Mouse (Mus musculus) spleen, adult 12 weeks (tissue): ENCODE data around the gene Cdcp1.
A peak's percentile ranks its signal among the peaks of the same experiment; 100 is the strongest.

Experiments
- DNase-seq: peaks from one replicate; pipeline ENCODE4 v3.0.0; 2022; ENCODE audit warnings: low spot score

Gene Cdcp1

DNA sequence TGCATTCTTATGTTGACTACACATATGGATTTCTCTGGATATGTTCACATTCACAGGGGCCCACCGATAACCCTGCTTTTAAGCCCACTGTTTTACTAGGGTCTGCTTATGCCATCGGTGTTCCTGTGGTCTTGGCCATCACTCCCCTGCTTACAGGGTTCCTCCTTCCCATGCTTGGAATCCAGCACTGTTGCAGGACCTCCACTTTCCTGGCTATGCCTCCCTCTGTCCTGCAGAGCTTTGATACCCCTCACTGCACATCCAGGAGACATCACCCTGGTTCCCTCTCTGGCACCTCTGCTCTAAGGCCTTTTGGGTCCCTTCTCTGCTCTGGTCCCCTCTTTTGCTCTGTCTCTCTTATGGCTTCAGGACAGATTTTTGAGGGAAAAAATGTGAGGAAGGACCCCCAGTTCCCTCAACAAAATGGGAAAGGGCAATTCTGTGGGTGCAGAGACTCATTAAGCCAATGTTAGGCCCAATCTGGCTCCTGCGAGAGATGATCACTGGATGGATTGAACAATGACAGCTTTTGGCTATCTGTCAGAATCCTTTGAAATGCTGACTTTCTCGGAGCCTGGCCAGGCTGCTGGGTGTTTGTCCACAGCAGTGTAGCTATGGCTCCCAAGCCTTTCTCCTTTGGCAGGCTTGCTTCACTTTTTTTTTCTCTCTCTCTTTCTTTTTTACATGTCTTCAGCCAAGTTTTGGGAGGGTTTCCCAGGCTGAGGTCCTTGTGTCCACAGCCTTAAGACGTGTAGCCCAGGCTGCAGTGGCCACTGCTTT lies 65.4 kb downstream of the Cdcp1 start, which contains the start of gene Clec3b:
Gene Clec3b (plus strand): TSS at position 706 of the 780 bp plus-strand sequence.
- no peak for DNase-seq

DNA sequence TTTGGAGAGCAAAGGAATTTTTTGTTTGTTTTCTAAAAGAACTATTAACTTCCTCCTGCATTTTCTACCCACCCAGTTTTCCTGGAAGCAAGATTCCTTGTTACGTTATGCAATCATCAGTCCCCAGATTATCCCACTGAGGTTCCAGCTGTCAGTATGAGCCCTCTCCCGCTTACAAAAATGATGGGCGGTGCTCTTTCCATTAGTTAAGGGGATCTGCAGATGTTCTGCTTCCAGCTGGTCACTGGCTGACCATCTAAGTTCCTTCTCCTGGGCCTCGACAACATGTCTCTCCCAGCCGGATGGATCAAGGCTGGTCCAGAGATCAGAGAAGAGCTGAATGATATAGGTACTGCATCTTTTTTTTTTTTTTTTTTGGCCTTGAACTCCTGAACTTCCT lies 67.4 kb downstream of the Cdcp1 start:
- DNase-seq = no peak

DNA sequence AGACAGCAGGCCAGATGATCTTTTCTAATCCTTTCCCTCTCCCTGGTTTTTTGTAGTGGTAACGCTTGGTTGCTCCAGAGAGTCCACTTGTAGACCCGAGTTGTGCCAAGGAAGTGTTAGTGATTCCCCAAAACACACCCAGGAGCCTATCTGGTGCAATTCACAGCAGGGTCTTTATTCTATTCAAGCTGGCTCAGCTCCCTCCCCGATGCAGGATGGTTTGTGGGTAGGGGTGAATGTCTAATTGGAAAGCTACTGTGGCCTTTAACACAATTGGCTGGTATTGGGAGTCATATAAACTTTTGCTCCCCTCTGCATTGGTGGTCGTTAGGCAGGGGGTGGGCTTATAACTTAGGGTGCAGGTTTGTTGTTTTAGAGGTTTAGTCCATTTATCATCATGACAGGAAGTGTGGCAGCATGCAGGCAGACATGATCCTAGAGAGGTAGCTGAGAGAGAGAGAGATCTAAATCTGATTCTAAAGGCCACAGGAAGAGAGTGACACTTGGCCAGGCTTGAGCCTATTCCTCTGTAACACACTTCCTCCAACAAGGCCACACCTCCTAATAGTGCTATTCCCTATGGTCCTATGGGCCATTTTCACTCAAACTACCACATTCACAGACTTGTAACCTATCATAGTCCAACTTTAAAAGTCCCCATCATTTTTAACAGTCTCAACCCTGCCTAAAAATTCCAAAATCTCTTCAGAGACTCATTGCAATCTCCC lies 75.8 kb downstream of the Cdcp1 start:
- DNase-seq = no peak

DNA sequence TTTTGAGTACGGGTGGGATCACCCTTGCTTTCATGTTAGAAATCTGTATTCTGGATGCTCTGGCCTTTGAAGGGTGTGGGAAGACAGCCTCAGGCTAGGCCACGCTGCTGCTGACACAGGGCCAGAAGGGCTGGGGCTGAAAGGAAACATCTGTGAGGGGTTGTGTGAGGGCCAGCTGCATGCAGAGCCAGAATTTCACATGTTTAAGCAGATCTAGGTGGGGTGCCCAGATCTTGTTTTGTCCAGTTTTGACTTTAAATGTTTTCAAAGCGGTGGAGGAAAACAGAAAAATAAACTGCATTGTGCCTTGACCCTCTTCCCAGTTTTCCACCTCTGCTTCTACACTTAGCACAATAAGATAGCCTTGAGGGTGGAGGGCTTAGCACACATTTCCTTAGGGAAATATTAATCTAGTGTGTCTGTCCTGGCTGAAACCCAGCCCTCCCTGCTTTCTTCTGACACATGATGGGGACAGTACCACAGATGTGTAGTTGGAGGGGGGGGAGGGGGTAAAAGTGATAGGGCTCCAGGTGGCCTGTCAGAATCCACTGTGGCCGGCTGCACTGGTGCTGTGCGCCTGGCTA lies 76.9 kb downstream of the Cdcp1 start:
- DNase-seq = no peak

DNA sequence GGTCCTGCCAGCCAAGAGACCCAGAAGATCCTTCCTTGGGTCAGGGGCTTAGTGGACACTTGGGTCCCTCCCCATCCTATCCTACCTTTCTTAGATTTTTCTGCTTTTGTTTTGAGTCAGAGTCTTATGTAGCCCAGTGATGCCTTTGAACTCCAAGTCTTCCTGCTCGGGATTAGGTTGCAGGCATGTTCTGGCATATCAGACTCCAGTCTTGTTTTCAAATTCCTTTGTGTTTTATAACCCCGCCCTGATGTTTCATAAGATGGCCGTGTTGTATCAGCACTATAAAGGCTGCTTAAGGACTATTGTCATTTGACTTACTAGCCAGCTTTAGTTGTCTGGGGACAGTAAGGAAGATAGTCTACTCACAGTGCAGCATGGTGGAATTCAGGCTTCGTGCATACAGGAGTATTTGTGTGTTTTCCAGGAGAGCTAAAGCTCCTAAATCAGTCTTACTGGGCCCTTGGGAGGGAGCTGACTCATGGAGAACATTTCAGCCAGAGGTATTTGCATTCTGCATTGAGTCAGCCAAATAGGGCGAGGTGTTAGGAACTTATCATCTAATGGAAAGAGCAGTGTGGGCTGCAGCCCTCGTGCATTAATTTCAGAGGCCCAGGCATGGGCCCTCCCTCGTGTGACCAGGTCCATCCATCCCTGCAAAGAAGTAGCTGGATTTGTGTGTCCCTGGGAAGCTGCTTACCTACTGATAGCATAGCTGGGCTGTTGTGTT lies 78.7 kb downstream of the Cdcp1 start:
- DNase-seq = no peak

DNA sequence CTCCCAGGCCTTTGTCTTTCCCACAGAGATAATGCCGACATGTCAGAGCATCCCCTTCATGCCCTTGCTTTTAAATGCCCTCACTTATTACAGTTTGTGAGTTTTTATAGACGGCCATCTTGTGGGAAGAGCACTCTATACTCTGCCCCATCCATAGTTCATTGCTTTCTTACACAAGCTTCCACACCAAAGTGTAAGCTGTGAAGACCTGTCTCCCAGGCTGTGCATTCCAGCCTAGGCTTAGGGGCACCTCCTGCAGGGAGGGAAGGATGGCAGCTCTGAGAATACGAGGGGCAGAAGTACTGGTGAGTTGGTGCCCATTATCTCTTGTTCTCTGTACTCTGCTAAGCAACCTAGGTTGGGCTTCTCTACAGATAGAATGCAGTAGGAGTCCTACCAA lies 82.8 kb downstream of the Cdcp1 start:
- DNase-seq = no peak

DNA sequence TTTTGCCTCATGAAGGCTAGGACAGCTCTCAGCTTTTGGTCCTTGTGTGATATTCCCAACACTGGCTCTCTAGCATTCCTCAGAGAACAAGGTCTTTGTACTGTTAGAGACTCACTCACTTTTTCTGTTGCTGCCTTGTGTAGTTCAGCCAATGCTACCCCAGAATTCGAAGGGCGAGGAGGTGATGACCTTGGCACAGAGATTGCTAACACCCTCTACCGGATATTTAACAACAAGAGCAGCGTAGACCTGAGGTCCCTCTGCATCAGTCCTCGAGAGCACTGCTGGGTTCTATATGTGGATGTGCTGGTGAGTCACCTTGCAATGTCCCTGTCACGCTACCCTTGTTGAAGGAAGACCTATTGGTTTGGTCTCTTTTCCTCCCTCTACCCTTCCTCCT lies 88.2 kb downstream of the Cdcp1 start:
- DNase-seq = no peak

DNA sequence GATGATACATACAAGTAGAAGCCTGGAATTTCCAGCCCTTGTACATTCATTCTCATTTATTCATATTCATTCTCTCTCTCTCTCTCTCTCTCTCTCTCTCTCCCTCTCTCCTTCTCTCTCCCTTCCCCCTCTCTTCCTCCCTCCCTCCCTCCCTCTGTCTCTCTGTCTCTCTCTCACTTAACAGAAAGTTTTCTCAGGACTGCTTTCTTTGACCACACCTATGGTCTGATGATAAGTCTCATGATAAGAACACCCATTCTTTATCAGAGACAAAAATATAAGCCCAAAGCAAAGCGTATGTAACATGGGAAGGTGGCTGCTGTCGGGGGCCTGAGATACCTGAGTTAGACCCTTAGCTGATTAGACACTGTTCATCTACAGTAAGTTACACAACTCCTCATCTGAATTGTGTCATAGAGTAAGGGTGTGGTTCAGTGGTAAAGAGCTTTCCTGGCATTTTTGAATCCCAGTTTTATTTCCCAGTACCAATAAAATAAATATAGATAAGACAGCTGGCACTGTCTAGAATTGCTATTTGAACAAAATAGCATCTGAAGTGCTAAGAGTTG lies 91.3 kb downstream of the Cdcp1 start:
- no peak for DNase-seq

DNA sequence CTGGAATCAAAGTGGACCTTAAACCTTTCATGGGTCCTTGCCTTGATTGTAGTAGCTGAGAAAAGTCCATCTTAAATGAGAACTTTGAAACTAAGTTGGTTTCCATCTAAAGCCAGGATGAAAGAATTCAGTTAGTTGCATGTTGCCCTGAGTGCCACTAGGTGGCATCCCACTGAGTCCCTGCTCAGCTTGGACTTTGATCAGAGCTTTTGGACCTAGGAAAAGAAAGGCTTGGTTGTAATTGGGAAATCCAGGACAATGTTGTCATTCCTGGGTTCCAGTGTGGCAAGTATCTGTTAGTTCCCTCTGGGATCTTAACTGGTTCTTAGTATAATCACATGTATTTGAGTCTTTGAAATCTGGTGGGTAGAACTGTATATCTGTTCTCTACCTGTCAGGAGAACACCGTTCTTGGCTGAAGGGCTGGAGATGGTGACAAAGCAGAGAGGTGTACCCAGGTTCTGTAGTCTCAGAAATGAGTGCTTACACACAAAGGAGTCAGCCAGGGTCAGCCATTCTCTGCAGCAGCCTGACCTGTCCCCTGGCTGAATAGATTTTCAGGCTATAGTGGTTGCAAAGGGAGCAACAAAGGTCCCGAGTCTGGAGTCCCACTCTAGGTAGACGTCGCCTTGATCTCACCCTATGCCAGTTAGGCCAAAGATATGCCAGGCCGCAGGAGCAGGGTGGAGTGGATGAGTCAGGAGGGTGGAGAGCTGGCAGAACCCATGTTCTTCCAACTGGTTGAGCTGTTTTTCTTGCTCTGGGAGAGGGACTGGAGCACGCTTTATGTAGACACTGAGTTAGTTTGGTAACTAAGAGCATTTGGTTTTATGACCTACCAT lies 92.0 kb downstream of the Cdcp1 start:
- DNase-seq = peak; percentile 27

DNA sequence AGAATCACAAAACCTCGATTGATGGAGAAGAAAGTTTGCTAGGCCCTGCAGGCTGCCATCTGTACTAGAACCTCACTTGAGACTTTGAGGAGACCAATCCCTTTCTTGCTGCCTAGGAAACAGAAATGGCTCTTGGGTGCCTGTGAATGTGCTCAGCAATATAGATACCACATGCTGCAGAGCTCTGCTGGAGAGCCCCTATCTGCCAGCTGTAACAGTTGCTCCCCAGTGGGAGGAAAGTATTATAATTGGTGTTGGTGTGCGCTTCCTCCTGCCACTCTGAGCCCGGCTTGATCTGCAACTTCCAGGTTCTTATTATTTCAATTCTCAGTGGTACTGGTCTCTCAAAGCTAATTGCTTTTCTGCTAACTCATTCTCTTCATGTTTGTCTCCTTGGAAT lies 92.8 kb downstream of the Cdcp1 start:
- DNase-seq = no peak
